Mouse (Mus musculus) kidney, postnatal 0 days (tissue): ENCODE measurements around the gene Arid1b. TPM values are rescaled to one million over a fixed set of nuclear protein-coding genes. Genes with fewer than 3 reads are reported as not detected.

Source experiments
- ATAC-seq: fragments of 200-750 bp; cut with Nextera tagmentation; replicated peaks from 2 replicates; pipeline ENCODE4 v1.8.0; 2017; ENCODE audit warnings: low read depth, moderate number of reproducible peaks, moderate TSS enrichment, moderate library complexity; ENCODE audit not compliant: low FRiP score
- DNase-seq: peaks from one replicate; pipeline ENCODE4 v3.0.0-alpha.2; 2016; ENCODE audit warnings: low spot score
- H3K27ac ChIP-seq: fragments of 300-500 bp; sonication (generic); 2 replicates; pipeline ENCODE4 v1.5.1; 2014; ENCODE audit warnings: mild to moderate bottlenecking
- H3K27me3 ChIP-seq: fragments of 300-500 bp; sonication (generic); 2 replicates; pipeline ENCODE4 v1.6.1; 2014; ENCODE audit warnings: low read length, mixed read lengths; ENCODE audit not compliant: insufficient read depth
- H3K36me3 ChIP-seq: fragments of 300-500 bp; sonication (generic); 2 replicates; pipeline ENCODE4 v1.6.1; 2014; ENCODE audit warnings: low read length, mixed read lengths; ENCODE audit not compliant: insufficient read depth
- H3K4me1 ChIP-seq: fragments of 300-500 bp; sonication (generic); replicated peaks from 2 replicates; pipeline ENCODE4 v1.6.1; 2014; ENCODE audit warnings: antibody characterized with exemption, low read length, mixed read lengths; ENCODE audit not compliant: insufficient read depth
- H3K4me2 ChIP-seq: fragments of 300-500 bp; sonication (generic); 2 replicates; pipeline ENCODE4 v1.6.1; 2014; ENCODE audit warnings: mild to moderate bottlenecking, low read length, moderate library complexity, mixed read lengths
- H3K4me3 ChIP-seq: fragments of 300-500 bp; sonication (generic); replicated peaks from 2 replicates; pipeline ENCODE4 v1.5.1; 2014; ENCODE audit warnings: low read depth, low read length
- H3K9ac ChIP-seq: fragments of 300-500 bp; sonication (generic); 2 replicates; pipeline ENCODE4 v1.6.1; 2014; ENCODE audit warnings: low read depth, low read length
- H3K9me3 ChIP-seq: fragments of 300-500 bp; sonication (generic); replicated peaks from 2 replicates; pipeline ENCODE4 v1.6.1; 2016; ENCODE audit warnings: low read length, inconsistent platforms, mixed read lengths
- CTCF ChIP-seq: IDR thresholded peaks from 2 replicates; pipeline ENCODE4 v1.5.1; 2016; ENCODE audit warnings: antibody characterized with exemption, low read depth, mild to moderate bottlenecking, moderate library complexity
- WGBS: fragments of 180-500 bp; shearing (Covaris S2); extraction: QIAGEN DNeasy Blood & Tissue Kit; methylation state at CpG from one replicate; pipeline ENCODE4 v1.1.7; 2014; 5-methylcytosine and 5-hydroxymethylcytosine counted together
- polyA plus RNA-seq: library from polyadenylated mRNA; unstranded; fragments of >200 nt; fragmentation: Nextera tagmentation; extraction: Ambion mirVana; gene quantifications from 2 replicates; pipeline ENCODE4 v1.2.1, GENCODE M21; 2015

Arid1b gene
- polyA plus RNA-seq, 1 experiment from 2014 or later: 9.2 TPM

DNA sequence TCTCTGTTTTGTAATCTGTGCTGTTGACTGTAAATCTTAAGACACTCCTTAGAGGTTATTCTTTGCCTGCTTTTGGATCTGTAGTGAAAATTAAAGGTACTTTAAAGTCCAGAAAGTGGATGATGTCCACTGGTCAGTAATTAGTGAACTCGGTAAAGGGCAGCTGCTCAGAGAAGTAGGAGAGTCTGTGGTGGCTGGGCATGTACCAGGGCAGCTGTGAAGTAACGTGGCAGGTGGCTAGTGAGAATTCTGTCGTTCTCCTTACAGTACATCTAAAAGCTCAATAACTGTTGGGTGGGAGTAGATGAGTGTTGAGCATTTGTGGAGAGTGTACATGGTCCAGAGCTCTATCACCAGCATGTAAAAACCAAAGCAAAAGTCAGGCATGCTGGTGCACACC, 67.1 kb downstream of the Arid1b start:
- Histone ChIP-seq H3K4me2 (no peak overlapping the region), H3K4me3 (no peak overlapping the region), H3K9ac (no peak overlapping the region), H3K27ac (no peak overlapping the region), H3K27me3 (no peaks in the 10 kb centered on the region), H3K36me3 (no peaks in the 10 kb centered on the region), H3K4me1 (peaks cover 40% of the 10 kb centered on the region), H3K9me3 (no peaks in the 10 kb centered on the region)
- WGBS: 72% methylated on average over 3 of the region's 3 CpGs
- ATAC-seq (no peak), DNase-seq (no peak)
- TF ChIP-seq CTCF: no peak

DNA sequence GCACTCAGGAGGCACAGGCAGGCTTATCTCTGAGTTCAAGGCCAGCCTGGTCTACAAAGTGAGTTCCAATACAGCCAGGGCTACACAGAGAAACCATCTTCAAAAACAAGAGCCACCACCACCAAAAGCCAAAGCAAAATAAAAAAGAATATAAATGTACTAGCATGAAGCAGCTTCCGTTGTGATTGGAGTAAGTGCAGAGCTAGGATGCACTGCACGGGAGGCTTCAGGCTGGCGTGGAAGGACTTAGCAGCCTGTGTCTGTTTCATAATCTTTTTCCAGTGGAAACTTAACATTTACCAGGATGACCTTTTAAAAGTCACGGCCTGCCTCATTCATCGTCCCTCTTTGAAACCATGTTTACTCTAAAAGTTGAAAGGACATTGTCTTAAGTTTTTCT, 67.5 kb downstream of the Arid1b start:
- no peak overlapping the region for H3K9ac ChIP-seq
- peaks cover 40% of the 10 kb centered on the region for H3K4me1 ChIP-seq
- DNase-seq (no peak), ATAC-seq (no peak)
- no peak overlapping the region for H3K27ac ChIP-seq
- no peaks in the 10 kb centered on the region for H3K9me3 ChIP-seq
- H3K4me2 ChIP-seq: no peak overlapping the region
- H3K4me3 ChIP-seq: no peak overlapping the region
- no peaks in the 10 kb centered on the region for H3K27me3 ChIP-seq
- WGBS: 67% methylated on average over 5 of the region's 5 CpGs
- TF ChIP-seq CTCF: no peak
- H3K36me3 ChIP-seq: no peaks in the 10 kb centered on the region

DNA sequence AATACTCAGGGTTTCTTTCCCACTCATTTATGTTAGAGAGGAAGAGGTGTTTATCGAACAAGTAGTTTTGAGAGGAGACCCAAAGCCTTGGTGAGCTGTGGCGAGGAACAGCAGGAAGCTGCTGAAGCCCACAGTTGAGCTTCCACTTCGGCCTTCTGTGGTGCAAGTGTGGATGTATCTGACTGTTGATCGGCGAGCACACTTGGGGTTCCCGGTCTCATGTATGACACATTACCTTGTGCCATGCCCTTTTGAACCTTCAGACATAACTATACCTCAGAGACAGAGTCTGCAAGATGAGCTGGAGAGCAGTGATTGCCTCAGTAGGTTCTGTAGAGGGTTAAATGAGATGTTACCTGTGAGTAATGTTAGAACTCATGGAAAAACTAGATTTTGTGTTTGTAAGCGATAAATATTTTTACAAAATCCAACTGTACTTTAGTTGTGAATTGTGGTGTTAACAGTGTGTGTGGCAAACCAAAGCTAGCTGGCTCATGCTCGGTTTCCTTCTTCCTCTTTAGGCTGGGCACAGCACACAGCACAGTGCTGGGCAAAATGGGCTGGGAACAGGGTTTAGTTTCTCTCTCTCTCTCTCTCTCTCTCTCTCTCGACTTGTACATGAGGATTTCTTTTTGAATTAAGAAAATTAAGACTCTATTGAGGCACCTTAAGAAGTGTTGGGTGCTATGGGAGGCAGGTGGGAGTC, 69.5 kb downstream of the Arid1b start:
- Histone ChIP-seq H3K4me1 (peaks cover 21% of the 10 kb centered on the region), H3K36me3 (no peaks in the 10 kb centered on the region), H3K4me2 (no peak overlapping the region), H3K9ac (no peak overlapping the region), H3K27me3 (no peaks in the 10 kb centered on the region), H3K4me3 (no peak overlapping the region), H3K9me3 (no peaks in the 10 kb centered on the region), H3K27ac (no peak overlapping the region)
- 84% methylated on average over 9 of the region's 9 CpGs for WGBS
- no peak for TF ChIP-seq CTCF
- ATAC-seq: no peak
- no peak for DNase-seq

- Histone ChIP-seq H3K9ac (no peak overlapping the region), H3K27me3 (no peaks in the 10 kb centered on the region), H3K27ac (no peak overlapping the region), H3K36me3 (no peaks in the 10 kb centered on the region), H3K4me1 (peaks cover 10% of the 10 kb centered on the region; the same call in 1 of the 2 replicates), H3K4me2 (no peak overlapping the region), H3K9me3 (no peaks in the 10 kb centered on the region), H3K4me3 (no peak overlapping the region)
- WGBS: 87% methylated on average over 6 of the region's 6 CpGs
- peak; percentile 43; the same call in 1 of the 2 replicates for TF ChIP-seq CTCF
- DNase-seq: no peak
- ATAC-seq: no peak; the same call in 1 of the 2 replicates
Measured at GRCm38 (mm10) chr17:5064777-5065176, 70.6 kb downstream of the Arid1b start.

DNA sequence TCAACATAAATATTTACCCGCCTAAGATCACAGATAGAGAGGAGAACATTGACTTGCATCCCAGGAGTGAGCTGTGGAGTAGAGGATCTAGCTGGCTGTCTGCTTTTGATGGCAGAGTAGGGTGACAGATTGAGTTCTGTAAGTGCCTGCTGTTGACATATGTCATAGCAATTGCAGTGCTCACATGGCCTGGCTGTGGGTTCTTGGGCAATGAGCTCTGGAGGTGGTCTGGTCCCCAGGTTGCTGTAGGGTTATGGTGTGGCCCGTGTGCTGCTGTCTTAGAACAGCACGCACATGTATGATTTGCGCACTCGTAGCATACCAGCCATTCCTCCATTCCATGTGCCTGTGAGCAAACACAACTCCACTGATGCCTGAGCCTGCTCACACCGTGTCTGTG, 71.1 kb downstream of the Arid1b start:
- H3K27me3 ChIP-seq: no peaks in the 10 kb centered on the region
- H3K9me3 ChIP-seq: no peaks in the 10 kb centered on the region
- H3K9ac ChIP-seq: no peak overlapping the region
- no peak for TF ChIP-seq CTCF
- H3K36me3 ChIP-seq: no peaks in the 10 kb centered on the region
- WGBS: 68% methylated on average over 6 of the region's 6 CpGs
- no peak overlapping the region for H3K4me2 ChIP-seq
- DNase-seq (no peak), ATAC-seq (no peak)
- no peak overlapping the region for H3K4me3 ChIP-seq
- peaks cover 10% of the 10 kb centered on the region; the same call in 1 of the 2 replicates for H3K4me1 ChIP-seq
- no peak overlapping the region for H3K27ac ChIP-seq

- ATAC-seq (no peak), DNase-seq (no peak)
- Histone ChIP-seq H3K4me3 (no peak overlapping the region), H3K9ac (no peak overlapping the region), H3K4me2 (no peak overlapping the region), H3K36me3 (no peaks in the 10 kb centered on the region), H3K9me3 (no peaks in the 10 kb centered on the region), H3K27me3 (no peaks in the 10 kb centered on the region), H3K4me1 (no peaks in the 10 kb centered on the region; the same call in 1 of the 2 replicates), H3K27ac (peak overlapping the region; percentile 34; the same call in 1 of the 2 replicates)
- 80% methylated on average over 8 of the region's 8 CpGs for WGBS
- no peak for TF ChIP-seq CTCF
Measured at GRCm38 (mm10) chr17:5066835-5067234, 72.7 kb downstream of the Arid1b start.
